Mouse (Mus musculus): ENCODE data around the gene Bnip3.

Gene Bnip3

GRCm38 (mm10) chr7:138906441-138906840 lies 2.9 kb downstream of the Bnip3 start:
- no peak for DNase-seq (ENCODE audit: low read depth)

GRCm38 (mm10) chr7:138903886-138904435 lies 5.4 kb downstream of the Bnip3 start:
- DNase-seq (ENCODE audit: low read depth), result no peak

- DNase-seq (ENCODE audit: low read depth), result no peak
Measured at GRCm38 (mm10) chr7:138898743-138899142, 10.6 kb downstream of the Bnip3 start.

DNA sequence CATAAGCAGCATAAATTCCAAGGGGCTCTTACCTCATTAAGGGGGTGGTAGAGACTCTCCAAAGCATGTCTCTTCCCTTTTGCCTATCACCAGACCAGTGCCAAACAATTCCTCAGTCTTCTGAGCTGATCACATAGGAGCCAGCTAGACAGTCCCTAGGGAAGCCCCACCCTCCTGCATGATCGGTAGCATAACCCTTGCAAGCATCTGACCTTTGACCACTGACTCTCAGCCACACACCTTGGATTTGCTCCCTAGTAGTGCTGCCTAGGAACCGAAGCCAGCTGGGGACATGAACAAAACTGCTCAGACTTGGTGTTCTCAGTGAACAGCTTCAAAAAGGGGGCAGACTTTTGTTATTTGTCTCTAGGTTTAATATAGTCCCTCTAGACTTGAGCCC lies 11.2 kb downstream of the Bnip3 start:
- DNase-seq (ENCODE audit: low read depth), result no peak

DNA sequence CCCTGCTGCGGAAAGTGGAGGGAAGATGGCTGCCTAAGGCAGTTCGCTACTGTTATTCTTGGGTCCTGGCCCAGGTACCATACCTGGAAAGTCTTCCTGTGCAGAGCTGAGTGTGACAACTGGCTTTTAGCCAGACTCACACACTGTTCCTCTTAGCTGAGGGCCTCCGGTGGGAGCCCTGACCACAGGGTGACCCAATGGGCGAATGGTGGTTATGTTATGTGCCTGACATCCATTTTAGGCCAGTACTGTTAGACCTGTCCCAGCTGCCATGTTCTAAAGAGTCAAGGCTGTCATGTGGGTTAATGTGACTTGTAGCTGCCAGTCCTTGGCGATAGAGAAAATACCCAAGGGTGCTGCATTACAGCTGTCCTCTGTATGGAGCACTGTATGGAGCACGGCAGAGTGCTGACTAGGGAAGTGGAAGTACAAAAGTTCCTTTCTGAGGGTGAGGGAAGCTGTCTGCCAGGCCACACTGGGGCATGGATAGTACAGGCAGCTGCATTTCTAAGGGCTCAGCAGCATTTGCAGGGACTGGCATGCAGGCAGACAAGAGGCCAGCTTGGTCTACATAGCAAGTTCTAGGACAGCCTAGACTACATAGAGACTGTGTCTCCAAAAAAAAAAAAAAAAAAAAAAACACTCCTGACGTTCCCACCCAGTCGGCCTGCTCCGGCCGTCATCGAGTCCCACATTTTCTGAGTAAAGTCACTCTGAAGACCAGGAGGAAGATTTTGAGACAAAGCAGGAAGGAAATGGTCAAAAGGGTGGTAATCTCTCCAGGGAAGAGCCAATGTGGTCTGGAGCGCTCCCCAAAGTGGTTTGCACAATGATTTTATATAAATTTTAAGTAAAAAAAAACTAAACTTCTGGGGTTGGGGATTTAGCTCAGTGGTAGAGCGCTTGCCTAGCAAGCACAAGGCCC lies 23.7 kb downstream of the Bnip3 start:
- DNase-seq (ENCODE audit: low read depth), result peak; percentile 67

DNA sequence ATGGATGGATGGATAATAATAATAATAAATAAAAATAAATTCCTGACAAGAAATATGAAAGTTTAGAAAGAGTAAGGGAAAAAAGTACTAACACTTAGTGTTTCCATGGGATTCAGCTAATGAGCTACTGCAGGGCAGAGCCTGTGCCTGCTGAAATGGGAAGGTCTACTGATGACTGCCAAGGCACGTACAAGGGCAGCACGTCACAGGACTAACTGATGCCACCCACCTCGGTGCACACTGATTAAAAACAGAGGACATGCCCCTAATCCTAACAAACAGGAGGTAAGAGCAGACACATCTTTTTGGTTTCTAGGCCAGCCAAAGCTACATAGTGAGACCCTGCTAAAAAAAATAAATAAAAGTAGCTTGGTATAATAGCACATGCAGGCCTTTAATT lies 25.6 kb downstream of the Bnip3 start:
- DNase-seq (ENCODE audit: low read depth), result no peak

- no peak for DNase-seq (ENCODE audit: low read depth)
Measured at GRCm38 (mm10) chr7:138875031-138875430, 34.3 kb downstream of the Bnip3 start.

DNA sequence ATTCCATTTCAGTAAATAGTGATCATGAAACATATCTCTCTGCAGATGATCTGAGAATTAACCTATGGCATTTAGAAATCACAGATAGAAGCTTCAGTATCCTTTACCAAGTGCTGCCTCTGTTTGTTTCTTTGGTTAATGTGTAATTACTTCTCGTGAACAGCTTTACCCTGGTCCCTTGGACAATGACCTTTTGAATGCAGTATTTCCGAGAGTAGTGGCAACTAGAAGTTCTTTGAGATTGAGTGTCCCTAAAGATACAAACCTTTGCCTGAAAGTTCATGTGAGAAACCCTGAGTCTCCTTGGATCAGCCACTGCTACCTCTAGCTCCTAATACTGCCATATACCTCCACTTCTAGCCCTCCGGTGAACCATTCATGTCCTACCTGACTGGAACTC lies 36.4 kb downstream of the Bnip3 start:
- DNase-seq (ENCODE audit: low read depth), result no peak

DNA sequence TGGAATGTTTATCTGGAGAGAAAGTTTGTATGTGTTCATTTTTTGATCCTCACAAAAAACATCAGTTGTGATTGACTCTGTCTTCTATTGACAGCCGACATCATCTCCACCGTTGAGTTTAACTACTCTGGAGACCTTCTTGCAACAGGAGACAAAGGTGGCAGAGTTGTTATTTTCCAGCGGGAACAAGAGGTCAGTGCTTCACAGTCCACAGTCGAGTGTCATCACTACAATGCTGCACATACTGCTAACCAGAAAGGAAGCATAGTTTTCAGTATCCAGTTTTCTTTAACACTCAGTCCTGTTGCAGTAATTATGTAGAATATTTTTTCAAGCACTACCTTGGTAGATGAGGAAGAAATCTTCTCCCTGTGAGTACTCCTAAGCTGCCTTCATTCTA lies 41.0 kb downstream of the Bnip3 start:
- DNase-seq (ENCODE audit: low read depth), result no peak

- no peak for DNase-seq (ENCODE audit: low read depth)
Measured at GRCm38 (mm10) chr7:138867286-138867685, 42.0 kb downstream of the Bnip3 start.

GRCm38 (mm10) chr7:138864776-138865175 lies 44.5 kb downstream of the Bnip3 start:
- DNase-seq (ENCODE audit: low read depth), result no peak

GRCm38 (mm10) chr7:138863950-138864572 lies 45.3 kb downstream of the Bnip3 start:
- no peak for DNase-seq (ENCODE audit: low read depth)

GRCm38 (mm10) chr7:138856670-138857069 lies 52.6 kb downstream of the Bnip3 start:
- DNase-seq (ENCODE audit: low read depth), result no peak

GRCm38 (mm10) chr7:138854201-138854600 lies 55.1 kb downstream of the Bnip3 start:
- DNase-seq (ENCODE audit: low read depth), result no peak

DNA sequence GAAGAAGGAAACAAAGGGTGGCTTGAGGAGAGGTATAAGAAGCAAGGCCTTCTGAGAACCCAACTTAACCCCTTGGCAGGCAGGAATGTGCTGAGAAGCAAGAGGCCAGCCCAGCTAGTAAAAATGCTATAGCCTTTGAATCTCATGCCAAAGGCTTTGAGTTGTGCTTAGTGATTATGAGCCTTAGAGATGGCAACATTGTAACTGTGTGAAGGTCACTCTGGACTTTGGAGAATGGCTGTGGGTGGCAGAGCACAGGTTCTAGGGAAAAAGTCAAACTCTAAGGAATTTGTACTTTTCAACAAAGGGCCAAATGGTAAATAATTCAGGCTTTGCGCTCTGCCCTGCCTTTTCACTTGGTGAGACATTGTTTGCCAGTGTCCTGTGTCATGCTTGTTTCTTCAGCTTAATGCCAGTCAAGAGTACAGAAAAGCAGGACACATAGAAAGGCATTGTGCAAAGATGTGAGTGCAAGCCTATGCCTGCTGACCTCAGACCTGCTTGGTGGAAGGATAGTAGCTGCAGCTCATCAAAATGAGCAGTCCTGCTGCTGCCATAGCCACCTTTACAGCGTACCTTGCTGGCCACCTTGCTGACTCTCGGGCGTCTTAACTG lies 55.8 kb downstream of the Bnip3 start:
- DNase-seq (ENCODE audit: low read depth), result no peak

GRCm38 (mm10) chr7:138850083-138850482 lies 59.2 kb downstream of the Bnip3 start:
- DNase-seq (ENCODE audit: low read depth), result no peak

DNA sequence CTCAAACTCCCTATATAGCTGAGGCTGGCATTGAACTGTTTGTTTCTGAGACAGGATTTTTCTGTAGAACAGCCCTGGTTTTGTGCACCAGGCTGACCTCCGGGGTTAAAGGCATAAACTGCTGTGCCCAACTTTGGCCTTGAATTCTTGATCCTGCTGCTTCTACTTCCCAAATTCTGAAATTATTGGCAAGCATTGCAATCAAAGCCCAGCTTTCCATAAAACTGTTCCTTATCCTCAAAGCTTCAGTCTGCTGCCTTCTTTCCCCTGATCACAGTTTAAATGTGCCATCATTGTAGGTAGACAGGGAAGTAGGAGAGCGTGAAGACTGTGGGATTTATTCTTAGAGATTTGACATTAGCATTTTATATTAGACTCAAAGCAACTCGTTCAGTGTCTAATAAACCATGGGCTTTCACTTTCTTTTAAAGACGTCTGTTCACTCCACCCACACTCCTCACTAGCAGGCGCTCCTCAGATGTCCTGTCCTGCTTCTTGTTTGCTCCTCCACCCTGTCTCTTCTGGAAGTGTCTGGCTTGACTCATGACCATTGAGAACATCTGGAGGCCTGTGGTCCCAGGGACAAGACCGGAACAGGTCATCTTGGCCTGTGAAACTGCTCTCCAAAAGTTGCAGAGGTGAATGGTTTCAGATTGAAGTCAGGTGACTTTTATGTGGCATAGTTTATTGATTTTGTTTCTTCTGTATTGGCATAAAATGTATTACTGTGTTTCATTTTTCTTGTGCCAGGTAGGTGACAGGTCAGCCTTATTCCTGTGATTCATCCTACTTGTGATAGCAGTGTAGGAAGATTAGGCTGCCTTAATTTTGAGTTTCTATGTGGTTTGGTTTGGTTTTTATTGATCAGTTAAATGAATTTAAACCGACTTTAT lies 61.0 kb downstream of the Bnip3 start:
- DNase-seq (ENCODE audit: low read depth), result peak; percentile 25

GRCm38 (mm10) chr7:138847316-138848027 lies 61.8 kb downstream of the Bnip3 start:
- DNase-seq (ENCODE audit: low read depth), result peak; percentile 35

- DNase-seq (ENCODE audit: low read depth), result peak; percentile 25
Measured at GRCm38 (mm10) chr7:138846502-138846991, 62.8 kb downstream of the Bnip3 start.

- peak; percentile 98 for DNase-seq (ENCODE audit: low read depth)
Measured at GRCm38 (mm10) chr7:138845544-138846391, 63.6 kb downstream of the Bnip3 start, which contains the start of the genes Ppp2r2d and Mapk1ip1. Gene Ppp2r2d, plus strand, starts transcription at chr7:138846079. Gene Mapk1ip1, minus strand, starts transcription at chr7:138846273.
